Mouse (Mus musculus) liver, embryonic 15.5 days (tissue): ENCODE measurements around the gene Dnajc15. TPM values are rescaled to one million over a fixed set of nuclear protein-coding genes. Genes with fewer than 3 reads are reported as not detected.

Experiments
- ATAC-seq: fragments of 200-750 bp; cut with Nextera tagmentation; 2 replicates; pipeline ENCODE4 v1.8.0; 2017; ENCODE audit warnings: moderate number of reproducible peaks, mild to moderate bottlenecking, moderate library complexity; ENCODE audit not compliant: insufficient read depth
- H3K27ac ChIP-seq: fragments of 300-500 bp; sonication (generic); replicated peaks from 2 replicates; pipeline ENCODE4 v1.5.1; 2015; ENCODE audit warnings: mild to moderate bottlenecking, inconsistent platforms
- H3K27me3 ChIP-seq: fragments of 300-500 bp; sonication (generic); 2 replicates; pipeline ENCODE4 v1.6.1; 2015; ENCODE audit warnings: mild to moderate bottlenecking, inconsistent platforms
- H3K36me3 ChIP-seq: fragments of 300-500 bp; sonication (generic); replicated peaks from 2 replicates; pipeline ENCODE4 v1.6.1; 2015; ENCODE audit warnings: moderate library complexity, mild to moderate bottlenecking, inconsistent platforms
- H3K4me1 ChIP-seq: fragments of 300-500 bp; sonication (generic); replicated peaks from 2 replicates; pipeline ENCODE4 v1.6.1; 2015; ENCODE audit warnings: inconsistent platforms
- H3K4me2 ChIP-seq: fragments of 300-500 bp; sonication (generic); 2 replicates; pipeline ENCODE4 v1.6.1; 2015; ENCODE audit warnings: moderate library complexity, mild to moderate bottlenecking, inconsistent platforms
- H3K4me3 ChIP-seq: fragments of 300-500 bp; sonication (generic); replicated peaks from 2 replicates; pipeline ENCODE4 v1.5.1; 2015; ENCODE audit warnings: mild to moderate bottlenecking, inconsistent platforms
- H3K9ac ChIP-seq: fragments of 300-500 bp; sonication (generic); 2 replicates; pipeline ENCODE4 v1.6.1; 2015; ENCODE audit warnings: moderate library complexity, mild to moderate bottlenecking, inconsistent platforms
- H3K9me3 ChIP-seq: fragments of 300-500 bp; sonication (generic); replicated peaks from 2 replicates; pipeline ENCODE4 v1.6.1; 2016; ENCODE audit warnings: inconsistent platforms
- WGBS: fragments of 180-500 bp; shearing (Covaris S2); methylation state at CpG from one replicate; pipeline ENCODE4 v1.1.7; 2015; ENCODE audit warnings: mixed read lengths; ENCODE audit not compliant: insufficient replicate concordance; 5-methylcytosine and 5-hydroxymethylcytosine counted together
- polyA plus RNA-seq: library from polyadenylated mRNA; unstranded; fragments of >200 nt; fragmentation: Nextera tagmentation; extraction: Ambion mirVana; gene quantifications from 2 replicates; pipeline ENCODE4 v1.2.1, GENCODE M21; 2015

The Dnajc15 gene
- polyA plus RNA-seq, 1 experiment from 2014 or later: 41.6 TPM

DNA sequence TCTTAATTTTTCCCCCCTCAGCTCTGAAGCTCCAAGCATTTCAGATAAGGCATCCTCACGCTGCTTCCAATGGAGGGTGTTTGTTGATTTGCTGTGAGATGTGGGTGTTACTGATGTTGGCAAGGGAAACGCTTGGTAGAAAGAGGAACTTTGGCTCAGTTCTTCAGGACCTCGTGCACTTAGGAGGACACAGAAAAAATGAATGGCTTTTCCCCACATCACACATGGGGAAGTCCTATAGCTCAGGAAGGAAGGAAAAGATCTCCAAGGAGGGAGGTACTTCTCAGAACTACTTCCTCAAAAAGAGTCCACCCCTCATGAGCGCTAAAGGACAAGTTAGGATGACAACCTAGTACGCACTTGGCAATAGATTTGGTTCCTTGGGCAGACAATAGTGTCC is 79.7 kb downstream of the Dnajc15 start:
- 27% methylated on average over 5 of the region's 5 CpGs for WGBS
- Histone ChIP-seq H3K9ac (no peak overlapping the region), H3K9me3 (no peaks in the 10 kb centered on the region), H3K4me2 (no peak overlapping the region), H3K27ac (no peak overlapping the region), H3K4me1 (no peaks in the 10 kb centered on the region), H3K4me3 (no peak overlapping the region), H3K27me3 (no peaks in the 10 kb centered on the region), H3K36me3 (no peaks in the 10 kb centered on the region)
- no peak for ATAC-seq

DNA sequence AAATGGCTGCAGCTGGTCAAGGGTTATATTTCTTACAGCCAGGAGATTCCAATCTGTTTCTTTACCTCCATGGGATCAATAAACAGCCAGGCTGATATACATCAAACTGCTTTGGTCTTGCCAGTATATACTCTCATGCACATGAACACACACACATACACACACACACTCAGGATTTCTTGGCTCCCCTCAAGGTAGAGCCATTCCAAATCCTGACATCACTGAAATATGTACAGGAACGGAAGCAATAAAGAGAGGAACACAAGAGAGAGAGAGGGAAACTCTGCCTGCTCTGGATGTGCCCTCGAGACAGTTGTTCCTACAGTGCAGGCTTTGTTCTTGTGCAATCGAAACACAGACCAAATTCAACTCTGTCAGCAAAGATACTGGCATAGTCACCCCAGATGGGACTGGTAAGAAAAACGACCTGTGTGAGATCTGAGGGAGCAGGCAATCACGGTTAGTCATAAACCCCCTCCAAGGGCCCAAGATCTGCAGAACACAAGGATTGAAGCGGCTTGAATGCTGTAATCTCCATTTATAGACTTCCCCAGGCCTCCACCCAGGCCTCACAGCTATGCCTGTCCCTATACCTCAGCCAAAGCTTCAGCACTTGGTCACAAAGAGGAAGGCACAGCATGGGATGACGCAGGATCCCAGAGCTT is 80.5 kb downstream of the Dnajc15 start:
- Histone ChIP-seq H3K4me1 (no peaks in the 10 kb centered on the region), H3K9ac (no peak overlapping the region), H3K9me3 (no peaks in the 10 kb centered on the region), H3K36me3 (no peaks in the 10 kb centered on the region), H3K27ac (no peak overlapping the region), H3K27me3 (no peaks in the 10 kb centered on the region), H3K4me3 (no peak overlapping the region), H3K4me2 (no peak overlapping the region)
- 41% methylated on average over 7 of the region's 7 CpGs for WGBS
- ATAC-seq: no peak

DNA sequence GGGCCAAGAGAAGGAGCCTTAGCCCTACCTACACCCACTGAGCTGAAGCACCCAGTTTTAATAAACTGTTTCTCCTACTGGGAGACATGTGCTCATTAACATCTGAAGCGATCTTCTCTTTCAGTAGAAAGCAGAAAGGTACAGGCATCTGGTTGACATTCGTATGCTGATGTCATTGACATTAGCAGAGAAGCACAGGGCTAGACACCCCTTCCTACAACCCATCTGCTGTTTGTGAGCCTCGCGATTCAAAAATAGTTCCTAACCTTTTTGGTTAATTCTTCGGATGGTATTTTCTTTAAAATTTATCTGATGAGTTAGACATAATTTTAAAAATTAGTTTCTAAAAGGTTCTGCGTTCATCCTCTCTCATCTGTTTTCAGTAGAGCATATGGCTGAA is 81.9 kb downstream of the Dnajc15 start:
- Histone ChIP-seq H3K9me3 (no peaks in the 10 kb centered on the region), H3K27me3 (no peaks in the 10 kb centered on the region), H3K4me2 (no peak overlapping the region), H3K36me3 (no peaks in the 10 kb centered on the region), H3K27ac (no peak overlapping the region), H3K4me3 (no peak overlapping the region), H3K4me1 (no peaks in the 10 kb centered on the region), H3K9ac (no peak overlapping the region)
- WGBS: 73% methylated on average over 6 of the region's 6 CpGs
- no peak for ATAC-seq

DNA sequence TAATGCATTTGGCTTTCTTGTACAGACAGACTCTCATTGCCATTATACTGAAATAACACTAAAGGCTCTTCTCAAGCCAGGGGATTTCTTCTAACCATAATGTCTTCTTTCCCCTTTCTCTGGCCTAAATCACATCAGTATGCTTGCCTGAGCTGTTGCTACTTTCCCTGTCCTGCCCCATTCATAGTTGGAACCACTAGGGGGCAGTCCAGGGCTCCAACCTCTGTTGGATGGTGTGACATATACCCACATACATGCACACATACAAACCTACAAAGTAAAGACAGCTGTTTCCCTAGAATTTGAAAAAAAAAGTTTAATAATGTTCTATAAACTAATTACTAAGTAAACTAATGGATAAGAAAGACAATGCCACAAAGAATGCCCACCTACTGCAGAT is 91.7 kb downstream of the Dnajc15 start:
- H3K36me3 ChIP-seq: no peaks in the 10 kb centered on the region
- no peak overlapping the region for H3K4me3 ChIP-seq
- no peak overlapping the region for H3K9ac ChIP-seq
- no peaks in the 10 kb centered on the region for H3K27me3 ChIP-seq
- no peak overlapping the region for H3K27ac ChIP-seq
- H3K4me1 ChIP-seq: no peaks in the 10 kb centered on the region
- H3K9me3 ChIP-seq: no peaks in the 10 kb centered on the region
- H3K4me2 ChIP-seq: no peak overlapping the region
- no peak for ATAC-seq

DNA sequence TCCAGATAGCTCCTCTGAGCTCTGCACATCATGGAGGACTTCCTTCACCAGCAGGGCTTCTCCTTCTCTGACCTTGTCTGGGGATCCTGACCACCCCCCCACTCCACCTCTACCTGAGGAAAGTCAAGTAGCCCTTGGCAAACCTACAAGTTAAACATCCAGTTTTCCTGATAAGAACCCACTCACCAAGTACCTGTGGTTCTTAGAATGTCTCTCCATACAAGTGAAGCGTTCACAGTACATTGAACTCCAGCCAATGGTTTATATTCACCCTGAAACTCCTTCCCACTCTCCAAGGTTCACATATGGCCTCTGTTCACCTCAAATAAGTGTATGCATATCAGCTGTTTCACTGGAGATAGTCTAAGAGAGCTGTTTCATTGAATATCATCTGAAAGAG is 97.6 kb downstream of the Dnajc15 start:
- no peaks in the 10 kb centered on the region for H3K9me3 ChIP-seq
- WGBS: 60% methylated on average over 1 of the region's 1 CpGs

DNA sequence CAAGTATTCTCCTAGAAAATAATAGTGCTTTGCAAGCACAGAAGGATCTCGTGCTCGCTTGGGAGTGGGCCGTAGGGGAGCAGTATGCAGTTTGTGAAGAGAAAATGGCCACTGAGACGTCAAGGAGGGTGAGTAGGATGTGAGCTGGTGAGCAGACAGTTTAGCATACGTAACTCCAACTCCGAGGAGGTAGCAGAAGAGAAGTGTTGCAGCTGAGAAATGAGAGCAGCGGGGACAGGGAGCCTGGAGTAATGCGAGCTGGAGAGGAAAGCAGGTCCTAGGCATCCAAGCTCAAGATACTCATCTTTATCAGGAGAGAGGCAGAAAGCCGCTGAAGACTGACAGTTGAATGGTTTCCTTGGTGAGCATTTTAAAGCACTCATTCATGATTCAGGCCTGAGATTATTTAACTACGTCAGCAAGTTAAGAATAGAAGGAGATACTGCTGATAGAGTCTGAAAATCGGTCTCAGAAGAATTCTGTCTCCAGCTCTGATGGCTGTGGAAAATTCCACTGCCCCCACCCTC is 98.9 kb downstream of the Dnajc15 start:
- Histone ChIP-seq H3K4me1 (no peaks in the 10 kb centered on the region), H3K27ac (no peak overlapping the region), H3K9me3 (no peaks in the 10 kb centered on the region), H3K4me2 (no peak overlapping the region), H3K36me3 (no peaks in the 10 kb centered on the region), H3K4me3 (no peak overlapping the region), H3K9ac (no peak overlapping the region), H3K27me3 (no peaks in the 10 kb centered on the region)
- 65% methylated on average over 11 of the region's 11 CpGs for WGBS
- no peak for ATAC-seq

More for the DNA sequence above, 97.6 kb downstream of the Dnajc15 start:
- ATAC-seq: no peak
- H3K9ac ChIP-seq: no peak overlapping the region
- no peak overlapping the region for H3K4me3 ChIP-seq
- no peaks in the 10 kb centered on the region for H3K4me1 ChIP-seq
- no peaks in the 10 kb centered on the region for H3K27me3 ChIP-seq
- no peaks in the 10 kb centered on the region for H3K36me3 ChIP-seq
- H3K4me2 ChIP-seq: no peak overlapping the region
- no peak overlapping the region for H3K27ac ChIP-seq

DNA sequence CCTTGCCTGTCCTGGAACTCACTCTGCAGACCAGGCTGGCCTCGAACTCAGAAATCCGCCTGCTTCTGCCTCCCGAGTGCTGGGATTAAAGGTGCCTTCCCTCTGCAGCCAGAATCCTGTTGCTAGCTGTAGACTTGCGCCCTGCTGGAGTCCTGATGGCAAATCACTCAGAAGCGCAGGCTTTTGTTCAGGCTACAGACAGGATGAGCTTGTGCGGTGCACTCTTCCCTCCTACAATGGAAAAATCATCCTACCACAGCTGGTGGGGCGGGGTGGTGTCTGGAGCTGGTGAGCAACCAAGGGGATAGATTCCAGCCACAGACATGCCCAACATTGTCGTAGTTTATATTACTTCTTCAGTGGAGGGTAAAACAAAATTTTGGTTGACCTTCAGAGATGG is 101.6 kb downstream of the Dnajc15 start:
- ATAC-seq: no peak
- Histone ChIP-seq H3K4me1 (no peaks in the 10 kb centered on the region), H3K27ac (no peak overlapping the region), H3K36me3 (no peaks in the 10 kb centered on the region), H3K27me3 (no peaks in the 10 kb centered on the region), H3K4me3 (no peak overlapping the region), H3K9ac (no peak overlapping the region), H3K9me3 (no peaks in the 10 kb centered on the region), H3K4me2 (no peak overlapping the region)
- 72% methylated on average over 8 of the region's 8 CpGs for WGBS

DNA sequence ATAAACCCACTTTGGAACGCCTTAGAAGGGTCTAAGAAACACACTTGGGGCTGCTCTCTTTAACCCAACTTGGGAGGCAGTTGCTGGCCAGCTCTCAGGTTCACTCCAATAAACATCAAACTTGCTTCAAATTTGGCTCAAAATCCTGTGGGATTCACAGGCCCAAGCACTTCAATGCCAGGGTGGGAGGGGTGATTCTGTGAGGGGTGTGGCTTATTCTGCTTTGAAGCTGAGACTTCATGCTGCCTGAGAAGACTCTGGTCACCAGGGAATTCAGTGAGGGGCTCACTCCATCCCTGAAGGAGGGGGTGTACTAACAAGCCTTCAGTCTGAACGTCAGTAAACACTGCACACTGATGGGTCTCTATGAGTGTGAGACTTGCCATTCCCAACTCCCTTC is 103.3 kb downstream of the Dnajc15 start:
- Histone ChIP-seq H3K4me3 (no peak overlapping the region), H3K9me3 (no peaks in the 10 kb centered on the region), H3K4me1 (no peaks in the 10 kb centered on the region), H3K36me3 (no peaks in the 10 kb centered on the region), H3K4me2 (no peak overlapping the region), H3K27ac (no peak overlapping the region), H3K9ac (no peak overlapping the region), H3K27me3 (no peaks in the 10 kb centered on the region)
- WGBS: 47% methylated on average over 2 of the region's 2 CpGs
- ATAC-seq: no peak

Other genes starting within 250 kb of the Dnajc15 start
- 1.8 and 2.0 TPM in 2 replicates for gene Epsti1, start 29.1 kb upstream of the Dnajc15 start, polyA plus RNA-seq
- not detected in 2 replicates for gene Fam216b, start 213.9 kb upstream of the Dnajc15 start, polyA plus RNA-seq